Mouse (Mus musculus) forebrain, embryonic 10.5 days (tissue): ENCODE results near the gene Sned1. TPM values are rescaled to one million over a fixed set of nuclear protein-coding genes. Genes with fewer than 3 reads are reported as not detected.

Experiments
- DNase-seq: peaks from one replicate; pipeline ENCODE4 v3.0.0-alpha.2; 2017; ENCODE audit warnings: low spot score; ENCODE audit errors: extremely low spot score
- H3K27ac ChIP-seq: fragments of 300-500 bp; sonication (generic); 2 replicates; pipeline ENCODE4 v1.5.1; 2016; ENCODE audit warnings: mild to moderate bottlenecking
- H3K27me3 ChIP-seq: fragments of 300-500 bp; sonication (generic); 2 replicates; pipeline ENCODE4 v1.6.1; 2016; ENCODE audit warnings: mild to moderate bottlenecking; ENCODE audit not compliant: poor library complexity, severe bottlenecking
- H3K36me3 ChIP-seq: fragments of 300-500 bp; sonication (generic); replicated peaks from 2 replicates; pipeline ENCODE4 v1.6.1; 2016; ENCODE audit warnings: mild to moderate bottlenecking, moderate library complexity
- H3K4me1 ChIP-seq: fragments of 300-500 bp; sonication (generic); 2 replicates; pipeline ENCODE4 v1.6.1; 2016
- H3K4me3 ChIP-seq: fragments of 300-500 bp; sonication (generic); 2 replicates; pipeline ENCODE4 v1.5.1; 2016; ENCODE audit warnings: mild to moderate bottlenecking, moderate library complexity
- H3K9me3 ChIP-seq: fragments of 300-500 bp; sonication (generic); 2 replicates; pipeline ENCODE4 v1.6.1; 2016; ENCODE audit warnings: mild to moderate bottlenecking, moderate library complexity
- WGBS: fragments of 180-500 bp; shearing (Covaris S2); methylation state at CpG from one replicate; pipeline ENCODE4 v1.1.7; 2016; 5-methylcytosine and 5-hydroxymethylcytosine counted together
- polyA plus RNA-seq: library from polyadenylated mRNA; unstranded; fragments of >200 nt; fragmentation: Nextera tagmentation; extraction: Ambion mirVana; gene quantifications from 2 replicates; pipeline ENCODE4 v1.2.1, GENCODE M21; 2016

Gene Sned1
- polyA plus RNA-seq, 1 experiment from 2014 or later, result 1.9 TPM

GRCm38 (mm10) chr1:93238201-93238600 is 2.6 kb downstream of the Sned1 start:
- Histone ChIP-seq H3K27me3 (peaks cover 57% of the 10 kb centered on the region), H3K4me3 (no peak overlapping the region), H3K36me3 (no peaks in the 10 kb centered on the region), H3K9me3 (no peaks in the 10 kb centered on the region), H3K4me1 (peaks cover 20% of the 10 kb centered on the region), H3K27ac (no peak overlapping the region)
- no peak for DNase-seq
- WGBS, result 55% methylated on average over 4 of the region's 4 CpGs

- Histone ChIP-seq H3K4me1 (peaks cover 6% of the 10 kb centered on the region; the same call in 1 of the 2 replicates), H3K27ac (no peak overlapping the region), H3K36me3 (no peaks in the 10 kb centered on the region), H3K4me3 (no peak overlapping the region), H3K27me3 (no peaks in the 10 kb centered on the region), H3K9me3 (no peaks in the 10 kb centered on the region)
- no peak for DNase-seq
- 61% methylated on average over 2 of the region's 2 CpGs for WGBS
Measured at GRCm38 (mm10) chr1:93245936-93246335, 10.3 kb downstream of the Sned1 start.

- no peak for DNase-seq
- H3K27ac ChIP-seq, result no peak overlapping the region
- WGBS, result 65% methylated on average over 2 of the region's 2 CpGs
- no peaks in the 10 kb centered on the region for H3K9me3 ChIP-seq
- no peaks in the 10 kb centered on the region for H3K36me3 ChIP-seq
- peaks cover 3% of the 10 kb centered on the region; the same call in 1 of the 2 replicates for H3K4me1 ChIP-seq
- no peaks in the 10 kb centered on the region for H3K27me3 ChIP-seq
- H3K4me3 ChIP-seq, result no peak overlapping the region
Measured at GRCm38 (mm10) chr1:93252586-93252985, 16.9 kb downstream of the Sned1 start.

- 91% methylated on average over 7 of the region's 7 CpGs for WGBS
- no peak overlapping the region for H3K4me3 ChIP-seq
Measured at GRCm38 (mm10) chr1:93255761-93256160, 20.1 kb downstream of the Sned1 start.

GRCm38 (mm10) chr1:93257560-93257959 is 21.9 kb downstream of the Sned1 start:
- Histone ChIP-seq H3K4me1 (peaks cover 3% of the 10 kb centered on the region; the same call in 1 of the 2 replicates), H3K4me3 (no peak overlapping the region), H3K27ac (no peak overlapping the region), H3K27me3 (no peaks in the 10 kb centered on the region), H3K9me3 (no peaks in the 10 kb centered on the region), H3K36me3 (no peaks in the 10 kb centered on the region)
- 72% methylated on average over 1 of the region's 1 CpGs for WGBS
- DNase-seq, result no peak

More at GRCm38 (mm10) chr1:93255761-93256160, 20.1 kb downstream of the Sned1 start:
- H3K36me3 ChIP-seq, result no peaks in the 10 kb centered on the region
- H3K27me3 ChIP-seq, result no peaks in the 10 kb centered on the region
- peaks cover 3% of the 10 kb centered on the region; the same call in 1 of the 2 replicates for H3K4me1 ChIP-seq
- DNase-seq, result no peak
- H3K27ac ChIP-seq, result no peak overlapping the region
- no peaks in the 10 kb centered on the region for H3K9me3 ChIP-seq

- H3K27ac ChIP-seq, result no peak overlapping the region
- WGBS, result 53% methylated on average over 3 of the region's 3 CpGs
- no peaks in the 10 kb centered on the region for H3K36me3 ChIP-seq
- H3K9me3 ChIP-seq, result no peaks in the 10 kb centered on the region
- H3K4me1 ChIP-seq, result peaks cover under 1% of the 10 kb centered on the region; the same call in 1 of the 2 replicates
- no peak for DNase-seq
- H3K27me3 ChIP-seq, result no peaks in the 10 kb centered on the region
- no peak overlapping the region for H3K4me3 ChIP-seq
Measured at GRCm38 (mm10) chr1:93267207-93267606, 31.6 kb downstream of the Sned1 start.

GRCm38 (mm10) chr1:93268246-93268645 is 32.6 kb downstream of the Sned1 start:
- no peaks in the 10 kb centered on the region for H3K27me3 ChIP-seq
- no peak overlapping the region for H3K27ac ChIP-seq
- WGBS, result 89% methylated on average over 2 of the region's 2 CpGs
- H3K4me3 ChIP-seq, result no peak overlapping the region
- peaks cover 4% of the 10 kb centered on the region; the same call in 1 of the 2 replicates for H3K4me1 ChIP-seq
- H3K36me3 ChIP-seq, result no peaks in the 10 kb centered on the region
- no peaks in the 10 kb centered on the region for H3K9me3 ChIP-seq
- no peak for DNase-seq

- H3K9me3 ChIP-seq, result no peaks in the 10 kb centered on the region
- H3K27ac ChIP-seq, result no peak overlapping the region
- no peak overlapping the region for H3K4me3 ChIP-seq
- no peaks in the 10 kb centered on the region for H3K36me3 ChIP-seq
- no peaks in the 10 kb centered on the region for H3K27me3 ChIP-seq
- DNase-seq, result no peak
- H3K4me1 ChIP-seq, result peaks cover 4% of the 10 kb centered on the region; the same call in 1 of the 2 replicates
- WGBS, result 72% methylated on average over 3 of the region's 3 CpGs
Measured at GRCm38 (mm10) chr1:93270516-93271240, 35.0 kb downstream of the Sned1 start.

GRCm38 (mm10) chr1:93271751-93272150 is 36.1 kb downstream of the Sned1 start:
- H3K4me1 ChIP-seq, result peaks cover 4% of the 10 kb centered on the region; the same call in 1 of the 2 replicates
- H3K27ac ChIP-seq, result no peak overlapping the region
- no peaks in the 10 kb centered on the region for H3K9me3 ChIP-seq
- H3K4me3 ChIP-seq, result no peak overlapping the region
- WGBS, result 76% methylated on average over 5 of the region's 6 CpGs
- no peaks in the 10 kb centered on the region for H3K27me3 ChIP-seq
- no peak for DNase-seq
- no peaks in the 10 kb centered on the region for H3K36me3 ChIP-seq

- no peaks in the 10 kb centered on the region for H3K27me3 ChIP-seq
- no peaks in the 10 kb centered on the region for H3K9me3 ChIP-seq
- WGBS, result 3% methylated on average over 16 of the region's 16 CpGs
- DNase-seq, result peak; percentile 49
- H3K4me3 ChIP-seq, result no peak overlapping the region
- H3K27ac ChIP-seq, result no peak overlapping the region
- peaks cover 4% of the 10 kb centered on the region; the same call in 1 of the 2 replicates for H3K4me1 ChIP-seq
- H3K36me3 ChIP-seq, result no peaks in the 10 kb centered on the region
Measured at GRCm38 (mm10) chr1:93272409-93272821, 36.8 kb downstream of the Sned1 start.

GRCm38 (mm10) chr1:93275561-93275960 is 39.9 kb downstream of the Sned1 start:
- H3K27ac ChIP-seq, result no peak overlapping the region
- no peaks in the 10 kb centered on the region for H3K9me3 ChIP-seq
- no peak for DNase-seq
- 86% methylated on average over 6 of the region's 6 CpGs for WGBS
- H3K4me1 ChIP-seq, result peaks cover 4% of the 10 kb centered on the region; the same call in 1 of the 2 replicates
- no peaks in the 10 kb centered on the region for H3K36me3 ChIP-seq
- H3K27me3 ChIP-seq, result no peaks in the 10 kb centered on the region
- no peak overlapping the region for H3K4me3 ChIP-seq

GRCm38 (mm10) chr1:93277041-93277440 is 41.4 kb downstream of the Sned1 start:
- no peaks in the 10 kb centered on the region for H3K9me3 ChIP-seq
- 83% methylated on average over 7 of the region's 7 CpGs for WGBS
- no peak overlapping the region for H3K4me3 ChIP-seq
- H3K27ac ChIP-seq, result no peak overlapping the region
- peaks cover 4% of the 10 kb centered on the region; the same call in 1 of the 2 replicates for H3K4me1 ChIP-seq
- no peak for DNase-seq
- no peaks in the 10 kb centered on the region for H3K36me3 ChIP-seq
- H3K27me3 ChIP-seq, result no peaks in the 10 kb centered on the region

GRCm38 (mm10) chr1:93289678-93290214 is 54.1 kb downstream of the Sned1 start:
- Histone ChIP-seq H3K27me3 (no peaks in the 10 kb centered on the region), H3K27ac (no peak overlapping the region), H3K36me3 (no peaks in the 10 kb centered on the region), H3K4me1 (no peaks in the 10 kb centered on the region), H3K9me3 (no peaks in the 10 kb centered on the region), H3K4me3 (no peak overlapping the region)
- 76% methylated on average over 3 of the region's 3 CpGs for WGBS
- no peak for DNase-seq
